Mouse (Mus musculus): ENCODE results near the gene Chil1.

- no peak for TF ChIP-seq POLR2A (IDR thresholded peaks at IDR 0.05; ENCODE audit: insufficient read depth, low read depth, low read length)
- no peak for TF ChIP-seq CTCF (IDR thresholded peaks at IDR 0.05; ENCODE audit: insufficient read depth, low read depth, low read length)
These were observed 23.5 kb downstream of the Chil1 start for GRCm38 (mm10) chr1:134205296-134206018.

All from olfactory bulb, adult 2 months (tissue).